Mouse (Mus musculus) embryonic facial prominence, embryonic 10.5 days (tissue): ENCODE data around the gene Anks1b. TPM values are rescaled to one million over a fixed set of nuclear protein-coding genes. Genes with fewer than 3 reads are reported as not detected.

Source experiments
- DNase-seq: peaks from one replicate; pipeline ENCODE4 v3.0.0-alpha.2; 2017; ENCODE audit warnings: low spot score
- H3K27ac ChIP-seq: fragments of 300-500 bp; sonication (generic); replicated peaks from 2 replicates; pipeline ENCODE4 v1.5.1; 2016; ENCODE audit warnings: mild to moderate bottlenecking
- H3K27me3 ChIP-seq: fragments of 300-500 bp; sonication (generic); replicated peaks from 2 replicates; pipeline ENCODE4 v1.6.1; 2016; ENCODE audit warnings: low read depth, mild to moderate bottlenecking; ENCODE audit not compliant: poor library complexity, severe bottlenecking
- H3K36me3 ChIP-seq: fragments of 300-500 bp; sonication (generic); replicated peaks from 2 replicates; pipeline ENCODE4 v1.6.1; 2016; ENCODE audit warnings: mild to moderate bottlenecking, moderate library complexity
- H3K4me1 ChIP-seq: fragments of 300-500 bp; sonication (generic); 2 replicates; pipeline ENCODE4 v1.6.1; 2016
- H3K4me3 ChIP-seq: fragments of 300-500 bp; sonication (generic); 2 replicates; pipeline ENCODE4 v1.5.1; 2016; ENCODE audit warnings: mild to moderate bottlenecking, moderate library complexity
- H3K9me3 ChIP-seq: fragments of 300-500 bp; sonication (generic); 2 replicates; pipeline ENCODE4 v1.6.1; 2016; ENCODE audit warnings: mild to moderate bottlenecking
- WGBS: fragments of 180-500 bp; shearing (Covaris S2); methylation state at CpG from one replicate; pipeline ENCODE4 v1.1.7; 2016; 5-methylcytosine and 5-hydroxymethylcytosine counted together
- polyA plus RNA-seq: library from polyadenylated mRNA; unstranded; fragments of >200 nt; fragmentation: Nextera tagmentation; extraction: Ambion mirVana; gene quantifications from 2 replicates; pipeline ENCODE4 v1.2.1, GENCODE M21; 2016

Gene Anks1b
- polyA plus RNA-seq, 1 experiment from 2014 or later, result 1.6 TPM

DNA sequence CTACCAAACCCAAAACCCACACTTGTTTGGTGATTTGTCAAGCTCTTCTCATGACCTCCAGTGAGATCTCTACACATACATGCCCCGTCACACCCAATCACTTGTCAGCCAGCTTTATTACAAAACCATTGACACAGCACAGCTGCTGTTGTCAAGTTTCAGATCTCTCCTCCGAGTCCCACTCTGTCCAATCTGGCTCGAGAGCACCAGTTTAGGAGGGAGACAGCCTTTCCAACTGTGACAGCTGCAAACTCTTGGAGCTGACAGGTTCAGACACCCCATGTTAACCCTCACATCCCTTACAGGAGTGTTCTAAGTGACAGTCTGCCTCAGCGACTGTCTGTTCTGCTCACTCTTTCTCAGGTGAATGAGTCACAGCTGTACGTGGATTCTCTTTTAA lies 239.4 kb downstream of the Anks1b start:
- H3K27me3 ChIP-seq, result no peaks in the 10 kb centered on the region
- DNase-seq, result no peak
- WGBS, result 73% methylated on average over 5 of the region's 5 CpGs
- no peak overlapping the region for H3K27ac ChIP-seq
- H3K4me1 ChIP-seq, result no peaks in the 10 kb centered on the region
- no peak overlapping the region for H3K4me3 ChIP-seq
- no peaks in the 10 kb centered on the region for H3K9me3 ChIP-seq
- no peaks in the 10 kb centered on the region for H3K36me3 ChIP-seq

DNA sequence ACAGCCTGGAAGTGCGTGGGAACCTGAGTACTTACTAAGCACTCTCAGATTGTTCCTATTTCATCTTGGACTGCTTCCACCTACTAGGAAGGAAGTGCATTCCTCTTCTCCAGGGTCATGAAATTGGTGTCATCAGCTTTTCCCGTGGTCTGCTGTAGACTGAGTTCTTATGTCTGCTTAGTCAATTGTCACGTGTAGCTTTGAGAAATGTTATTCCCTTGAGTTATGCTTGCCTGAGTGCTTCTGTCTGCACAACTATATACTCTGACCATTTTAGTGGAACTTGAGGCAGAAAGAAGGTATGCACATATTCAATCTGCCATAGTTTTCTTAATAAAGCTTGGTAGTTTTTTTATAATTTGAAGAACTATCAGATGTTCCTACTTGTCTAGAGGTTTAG lies 243.6 kb downstream of the Anks1b start:
- WGBS, result 83% methylated on average over 3 of the region's 3 CpGs
- DNase-seq, result no peak
- H3K36me3 ChIP-seq, result no peaks in the 10 kb centered on the region
- H3K9me3 ChIP-seq, result no peaks in the 10 kb centered on the region
- no peaks in the 10 kb centered on the region for H3K27me3 ChIP-seq
- no peaks in the 10 kb centered on the region for H3K4me1 ChIP-seq
- no peak overlapping the region for H3K4me3 ChIP-seq
- H3K27ac ChIP-seq, result no peak overlapping the region

DNA sequence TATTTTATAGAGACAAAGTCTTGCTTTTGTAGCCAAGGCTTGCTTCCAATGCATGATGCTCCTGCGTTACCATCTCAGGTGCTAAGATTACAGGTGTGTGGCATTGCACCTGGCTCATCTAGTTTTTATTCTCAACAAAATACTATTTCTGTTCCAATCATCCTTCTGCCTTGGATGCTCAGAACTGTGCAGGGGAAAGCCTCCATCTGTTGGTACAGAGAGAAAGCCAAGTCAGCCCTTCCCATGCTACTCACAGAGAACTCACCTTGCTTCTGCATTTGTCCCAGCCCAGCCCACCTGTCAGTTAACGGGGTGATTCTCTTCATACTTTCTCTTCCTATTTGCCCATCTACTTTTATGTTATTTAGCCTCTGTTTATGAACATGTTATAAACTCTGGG lies 244.5 kb downstream of the Anks1b start:
- Histone ChIP-seq H3K27me3 (no peaks in the 10 kb centered on the region), H3K4me3 (no peak overlapping the region), H3K27ac (no peak overlapping the region), H3K9me3 (no peaks in the 10 kb centered on the region), H3K4me1 (no peaks in the 10 kb centered on the region), H3K36me3 (no peaks in the 10 kb centered on the region)
- no peak for DNase-seq
- 92% methylated on average over 2 of the region's 2 CpGs for WGBS

GRCm38 (mm10) chr10:90137538-90137937 lies 264.2 kb downstream of the Anks1b start:
- Histone ChIP-seq H3K4me3 (no peak overlapping the region), H3K4me1 (no peaks in the 10 kb centered on the region), H3K9me3 (peaks cover 6% of the 10 kb centered on the region; the same call in 1 of the 2 replicates), H3K36me3 (no peaks in the 10 kb centered on the region), H3K27ac (no peak overlapping the region), H3K27me3 (no peaks in the 10 kb centered on the region)
- no peak for DNase-seq

DNA sequence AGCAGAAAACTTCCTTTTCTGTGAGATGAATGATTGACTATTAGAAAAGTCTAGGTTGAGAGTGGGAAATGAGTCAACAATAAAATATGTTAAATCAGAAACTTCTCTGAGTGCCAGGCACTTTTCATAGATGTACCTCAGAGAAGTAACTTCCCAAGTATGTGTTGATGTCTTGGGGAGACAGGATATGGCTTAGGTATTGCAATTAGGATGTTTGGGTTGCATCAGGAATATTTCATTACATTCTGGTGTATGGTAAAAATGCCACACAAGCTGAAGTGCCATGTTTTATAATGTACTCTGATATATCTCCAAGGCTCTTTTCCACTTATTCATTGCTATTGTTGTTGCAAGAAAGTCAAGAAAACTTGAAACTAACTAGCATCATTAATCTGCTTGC lies 267.6 kb downstream of the Anks1b start:
- H3K27ac ChIP-seq, result no peak overlapping the region
- H3K4me1 ChIP-seq, result no peaks in the 10 kb centered on the region
- no peak for DNase-seq
- no peak overlapping the region for H3K4me3 ChIP-seq
- no peaks in the 10 kb centered on the region for H3K27me3 ChIP-seq
- H3K9me3 ChIP-seq, result no peaks in the 10 kb centered on the region
- H3K36me3 ChIP-seq, result no peaks in the 10 kb centered on the region

- no peaks in the 10 kb centered on the region for H3K27me3 ChIP-seq
- H3K4me1 ChIP-seq, result no peaks in the 10 kb centered on the region
- H3K27ac ChIP-seq, result no peak overlapping the region
- WGBS, result 92% methylated on average over 1 of the region's 1 CpGs
- no peak overlapping the region for H3K4me3 ChIP-seq
- H3K9me3 ChIP-seq, result no peaks in the 10 kb centered on the region
- DNase-seq, result no peak
- no peaks in the 10 kb centered on the region for H3K36me3 ChIP-seq
Measured at GRCm38 (mm10) chr10:90144444-90144843, 271.1 kb downstream of the Anks1b start.

DNA sequence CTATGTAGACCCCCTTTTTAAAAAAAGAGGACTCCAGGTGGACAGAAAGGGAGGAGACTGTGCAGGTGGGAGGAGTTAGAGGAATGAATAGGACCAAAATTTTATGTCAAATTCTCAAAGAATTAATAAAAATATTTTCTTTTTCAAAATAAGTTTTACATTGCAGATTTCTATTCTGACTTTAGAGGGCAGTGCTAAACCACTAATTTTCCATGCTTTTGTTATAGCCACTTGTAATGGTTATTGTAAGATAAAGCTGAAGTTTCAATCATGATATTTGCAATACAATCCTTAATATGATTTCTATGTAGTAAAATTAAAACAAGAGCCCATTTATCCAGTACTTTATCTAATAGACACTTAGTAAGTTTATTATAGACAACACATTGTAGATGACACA lies 278.2 kb downstream of the Anks1b start:
- Histone ChIP-seq H3K9me3 (no peaks in the 10 kb centered on the region), H3K4me3 (no peak overlapping the region), H3K27ac (no peak overlapping the region), H3K4me1 (no peaks in the 10 kb centered on the region), H3K36me3 (no peaks in the 10 kb centered on the region), H3K27me3 (no peaks in the 10 kb centered on the region)
- no peak for DNase-seq

GRCm38 (mm10) chr10:90169941-90170580 lies 296.8 kb downstream of the Anks1b start:
- Histone ChIP-seq H3K9me3 (no peaks in the 10 kb centered on the region), H3K27ac (no peak overlapping the region)
- WGBS, result 84% methylated on average over 6 of the region's 6 CpGs

DNA sequence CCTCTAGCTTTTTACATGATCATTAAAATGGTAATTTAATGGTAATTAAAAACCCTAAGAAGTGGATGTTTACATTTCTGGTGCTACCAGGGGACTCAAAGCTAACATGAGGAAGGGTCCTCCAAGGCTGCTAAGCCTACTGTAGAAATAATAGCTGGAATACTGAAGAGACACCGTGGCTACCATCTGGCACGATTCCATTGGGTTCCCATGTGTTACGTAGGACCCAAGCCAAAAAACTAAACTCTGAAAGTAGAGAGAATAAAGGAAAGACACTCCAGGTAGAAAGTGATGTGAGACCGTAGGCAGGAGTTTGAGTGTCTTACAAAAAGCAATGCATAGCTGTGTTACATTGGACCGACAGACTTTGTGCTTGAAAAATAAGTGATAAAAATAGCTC lies 317.1 kb downstream of the Anks1b start:
- no peaks in the 10 kb centered on the region for H3K36me3 ChIP-seq
- 72% methylated on average over 5 of the region's 5 CpGs for WGBS
- H3K27ac ChIP-seq, result no peak overlapping the region
- H3K9me3 ChIP-seq, result no peaks in the 10 kb centered on the region
- no peak for DNase-seq
- no peak overlapping the region for H3K4me3 ChIP-seq
- H3K27me3 ChIP-seq, result no peaks in the 10 kb centered on the region
- H3K4me1 ChIP-seq, result no peaks in the 10 kb centered on the region

More at GRCm38 (mm10) chr10:90169941-90170580, 296.8 kb downstream of the Anks1b start:
- H3K4me1 ChIP-seq, result no peaks in the 10 kb centered on the region
- H3K27me3 ChIP-seq, result no peaks in the 10 kb centered on the region
- H3K36me3 ChIP-seq, result no peaks in the 10 kb centered on the region
- no peak for DNase-seq
- H3K4me3 ChIP-seq, result no peak overlapping the region

- no peak for DNase-seq
- Histone ChIP-seq H3K4me1 (no peaks in the 10 kb centered on the region), H3K27me3 (no peaks in the 10 kb centered on the region), H3K4me3 (no peak overlapping the region), H3K27ac (no peak overlapping the region), H3K9me3 (no peaks in the 10 kb centered on the region), H3K36me3 (no peaks in the 10 kb centered on the region)
- WGBS, result 93% methylated on average over 5 of the region's 5 CpGs
Measured at GRCm38 (mm10) chr10:90196936-90197335, 323.6 kb downstream of the Anks1b start.

GRCm38 (mm10) chr10:90210044-90210443 lies 336.7 kb downstream of the Anks1b start:
- no peaks in the 10 kb centered on the region for H3K27me3 ChIP-seq
- WGBS, result 93% methylated on average over 6 of the region's 6 CpGs
- H3K36me3 ChIP-seq, result no peaks in the 10 kb centered on the region
- no peak overlapping the region for H3K4me3 ChIP-seq
- no peak overlapping the region for H3K27ac ChIP-seq
- no peaks in the 10 kb centered on the region for H3K4me1 ChIP-seq
- no peaks in the 10 kb centered on the region for H3K9me3 ChIP-seq
- DNase-seq, result no peak

- Histone ChIP-seq H3K4me3 (no peak overlapping the region), H3K4me1 (no peaks in the 10 kb centered on the region), H3K27ac (no peak overlapping the region), H3K9me3 (no peaks in the 10 kb centered on the region), H3K27me3 (no peaks in the 10 kb centered on the region), H3K36me3 (no peaks in the 10 kb centered on the region)
- DNase-seq, result no peak
- WGBS, result 90% methylated on average over 3 of the region's 3 CpGs
Measured at GRCm38 (mm10) chr10:90220470-90220869, 347.2 kb downstream of the Anks1b start.

- no peak overlapping the region for H3K27ac ChIP-seq
- 87% methylated on average over 3 of the region's 3 CpGs for WGBS
- no peaks in the 10 kb centered on the region for H3K27me3 ChIP-seq
- H3K4me3 ChIP-seq, result no peak overlapping the region
- DNase-seq, result no peak
- H3K9me3 ChIP-seq, result no peaks in the 10 kb centered on the region
- no peaks in the 10 kb centered on the region for H3K36me3 ChIP-seq
- H3K4me1 ChIP-seq, result no peaks in the 10 kb centered on the region
Measured at GRCm38 (mm10) chr10:90222793-90223495, 349.6 kb downstream of the Anks1b start.
